Mouse (Mus musculus) midbrain, embryonic 12.5 days (tissue): Measurements from ENCODE around the gene Gm49396. TPM values are rescaled to one million over a fixed set of nuclear protein-coding genes. Genes with fewer than 3 reads are reported as not detected.

ENCODE experiments used
- microRNA-seq: library from miRNA; unstranded; fragments of <30 nt; microRNA quantifications from one replicate; pipeline ENCODE4, GENCODE M21; 2017
- polyA plus RNA-seq: library from polyadenylated mRNA; unstranded; fragments of >200 nt; fragmentation: Nextera tagmentation; extraction: Ambion mirVana; gene quantifications from 2 replicates; pipeline ENCODE4 v1.2.1, GENCODE M21; 2016

Gene Gm49396
- polyA plus RNA-seq, 1 experiment from 2014 or later, result 21.8 TPM

Small RNA genes lying within 50 kb of the gene (microRNA-seq; reads per million reads assigned to microRNA genes)
- gene Gm38670, result 1.4 reads per million
- gene Mir3569, result not detected

Other genes with a start within 250 kb of the Gm49396 start
- 17.5 and 19.0 TPM in 2 replicates for gene Syne4, start 248.5 kb upstream of the Gm49396 start, polyA plus RNA-seq
- gene E130208F15Rik, start 241.6 kb upstream of the Gm49396 start, polyA plus RNA-seq, result 0.63 TPM in 1 of 2 replicates, not detected in the other
- 22.2 and 27.4 TPM in 2 replicates for gene Sdhaf1, start 239.4 kb upstream of the Gm49396 start, polyA plus RNA-seq
- 9.1 and 9.5 TPM in 2 replicates for gene Lrfn3, start 200.6 kb upstream of the Gm49396 start, polyA plus RNA-seq
- gene Tyrobp, start 149.6 kb upstream of the Gm49396 start, polyA plus RNA-seq, result 18.3 and 24.4 TPM in 2 replicates
- not detected in 2 replicates for gene Hcst, start 143.5 kb upstream of the Gm49396 start, polyA plus RNA-seq
- gene Nfkbid, start 141.6 kb upstream of the Gm49396 start, polyA plus RNA-seq, result 1.4 TPM in 2 replicates
- 301 and 324 TPM in 2 replicates for gene Aplp1, start 117.8 kb upstream of the Gm49396 start, polyA plus RNA-seq
- 1.6 and 4.7 TPM in 2 replicates for gene Kirrel2, start 105.7 kb upstream of the Gm49396 start, polyA plus RNA-seq
- gene Nphs1, start 105.0 kb upstream of the Gm49396 start, polyA plus RNA-seq, result 0.58 and 1.1 TPM in 2 replicates
- 0.39 TPM in 1 of 2 replicates, not detected in the other for gene Prodh2, start 69.7 kb upstream of the Gm49396 start, polyA plus RNA-seq
- gene Arhgap33, start 28.3 kb upstream of the Gm49396 start, polyA plus RNA-seq, result 96.3 and 99.5 TPM in 2 replicates
- 5.8 and 6.2 TPM in 2 replicates for gene Hspb6, start 11.2 kb upstream of the Gm49396 start, polyA plus RNA-seq
- gene Proser3, start 11.0 kb upstream of the Gm49396 start, polyA plus RNA-seq, result 15.1 TPM in 2 replicates
- 53.0 and 54.9 TPM in 2 replicates for gene Lin37, start 3.5 kb upstream of the Gm49396 start, polyA plus RNA-seq
- 83.1 and 88.4 TPM in 2 replicates for gene U2af1l4, start within 50 bp of the Gm49396 start, polyA plus RNA-seq
- 130 and 144 TPM in 2 replicates for gene Psenen, start 283 bp downstream of the Gm49396 start, polyA plus RNA-seq
- gene Igflr1, start 2.1 kb downstream of the Gm49396 start, polyA plus RNA-seq, result 5.9 and 8.2 TPM in 2 replicates
- 11.4 and 13.6 TPM in 2 replicates for gene Kmt2b, start 25.4 kb downstream of the Gm49396 start, polyA plus RNA-seq
- gene Zbtb32, start 35.6 kb downstream of the Gm49396 start, polyA plus RNA-seq, result 0.34 and 0.47 TPM in 2 replicates
- gene Upk1a, start 49.5 kb downstream of the Gm49396 start, polyA plus RNA-seq, result 0.75 and 0.85 TPM in 2 replicates
- 801 and 832 TPM in 2 replicates for gene Cox6b1, start 62.8 kb downstream of the Gm49396 start, polyA plus RNA-seq
- not detected in 2 replicates for gene Etv2, start 72.5 kb downstream of the Gm49396 start, polyA plus RNA-seq
- 153 and 154 TPM in 2 replicates for gene Rbm42, start 87.0 kb downstream of the Gm49396 start, polyA plus RNA-seq
- 49.0 and 50.4 TPM in 2 replicates for gene Haus5, start 101.7 kb downstream of the Gm49396 start, polyA plus RNA-seq
- gene Pmis2, start 108.3 kb downstream of the Gm49396 start, polyA plus RNA-seq, result not detected in 2 replicates
- gene 2200002J24Rik, start 135.6 kb downstream of the Gm49396 start, polyA plus RNA-seq, result not detected in 2 replicates
- gene Atp4a, start 148.9 kb downstream of the Gm49396 start, polyA plus RNA-seq, result 1.1 and 2.0 TPM in 2 replicates
- gene Tmem147, start 166.2 kb downstream of the Gm49396 start, polyA plus RNA-seq, result 149 and 152 TPM in 2 replicates
- 0.65 and 1.6 TPM in 2 replicates for gene Gapdhs, start 180.3 kb downstream of the Gm49396 start, polyA plus RNA-seq
- 1.6 and 1.8 TPM in 2 replicates for gene Sbsn, start 188.1 kb downstream of the Gm49396 start, polyA plus RNA-seq
- 0.20 and 0.38 TPM in 2 replicates for gene Dmkn, start 200.4 kb downstream of the Gm49396 start, polyA plus RNA-seq
- not detected in 2 replicates for gene Krtdap, start 224.6 kb downstream of the Gm49396 start, polyA plus RNA-seq